Mouse (Mus musculus) left cerebral cortex, adult 8-10 months (tissue): ENCODE data around the gene Prpf6. TPM values are rescaled to one million over a fixed set of nuclear protein-coding genes. Genes with fewer than 3 reads are reported as not detected.

Source experiments
- DNase-seq, 2 experiments: peaks; one replicate each; pipeline ENCODE4 v3.0.0; 2022; ENCODE audit warnings: low spot score in 2 of 2
- total RNA-seq, 4 experiments: library from RNA; stranded (reverse); gene quantifications; 2 replicates each; pipeline ENCODE4 v1.2.4; 2022

Gene Prpf6
- total RNA-seq = 10 to 100 TPM; 54.0 to 60.9 (median 56.7) TPM

- peak in 1 of 2 experiments; percentile 5 for DNase-seq
These were observed at the start of gene Prpf6 for GRCm38 (mm10) chr2:181591528-181592085. Prpf6 (plus strand) TSS chr2:181591868.

GRCm38 (mm10) chr2:181546142-181546541 lies 45.5 kb upstream of the Prpf6 start:
- DNase-seq = no peak

GRCm38 (mm10) chr2:181548227-181548626 lies 43.4 kb upstream of the Prpf6 start:
- DNase-seq = no peak

GRCm38 (mm10) chr2:181548682-181549081 lies 43.0 kb upstream of the Prpf6 start:
- DNase-seq = no peak

GRCm38 (mm10) chr2:181550233-181550632 lies 41.4 kb upstream of the Prpf6 start:
- no peak for DNase-seq

- no peak for DNase-seq
These were observed 37.9 kb upstream of the Prpf6 start for GRCm38 (mm10) chr2:181553772-181554171.

GRCm38 (mm10) chr2:181567338-181567737 lies 24.3 kb upstream of the Prpf6 start:
- no peak for DNase-seq

- no peak for DNase-seq
These were observed 23.2 kb upstream of the Prpf6 start for GRCm38 (mm10) chr2:181568272-181569008.

- no peak for DNase-seq
These were observed 21.8 kb upstream of the Prpf6 start for GRCm38 (mm10) chr2:181569856-181570255.

GRCm38 (mm10) chr2:181570375-181570774 lies 21.3 kb upstream of the Prpf6 start:
- DNase-seq = no peak

- no peak for DNase-seq
These were observed 20.6 kb upstream of the Prpf6 start for GRCm38 (mm10) chr2:181570921-181571595.

- no peak for DNase-seq
These were observed 19.6 kb upstream of the Prpf6 start for GRCm38 (mm10) chr2:181571941-181572670.

- DNase-seq = no peak
These were observed 18.4 kb upstream of the Prpf6 start for GRCm38 (mm10) chr2:181572921-181573920.

- DNase-seq = no peak
These were observed 17.7 kb upstream of the Prpf6 start for GRCm38 (mm10) chr2:181573961-181574360.

GRCm38 (mm10) chr2:181574921-181575545 lies 16.6 kb upstream of the Prpf6 start:
- DNase-seq = no peak

GRCm38 (mm10) chr2:181576613-181577012 lies 15.1 kb upstream of the Prpf6 start:
- DNase-seq = no peak

GRCm38 (mm10) chr2:181577126-181577525 lies 14.5 kb upstream of the Prpf6 start:
- DNase-seq = no peak

- DNase-seq = no peak
These were observed 13.6 kb upstream of the Prpf6 start for GRCm38 (mm10) chr2:181577981-181578581.

- DNase-seq = peak in 1 of 2 experiments; percentile 6
These were observed 12.7 kb upstream of the Prpf6 start for GRCm38 (mm10) chr2:181578790-181579618.
